Comparison of ENCODE assay signal across 11 mouse cellular contexts in genomic region chr17:46336475-46336874, GRCm38 (mm10). TPM values are rescaled to one million over a fixed set of nuclear protein-coding genes. Genes with fewer than 3 reads are reported as not detected.
DNase-seq lines count a peak whose midpoint lies in the region; ATAC-seq and TF ChIP-seq lines count a peak whose summit lies in the region.
"Had no signal": no experiment of that assay in that cellular context is flagged by ENCODE, and none has a peak within 500 bp of the region (broad histone marks: within the 10 kb centered on the region; RNA-seq: fewer than 3 reads in every experiment).

No protein-coding gene starts in this region.

- intact Hi-C loops in gastrocnemius, adult 2 months (cut with DNase I) = no loop called here
- intact Hi-C loops in gastrocnemius, postnatal 36 days (cut with DNase I) = no loop called here

- TF ChIP-seq CTCF in gastrocnemius, adult 2 months (IDR thresholded peaks at IDR 0.05) = peak; percentile 54
- peak; percentile 56 for TF ChIP-seq CTCF in lung, embryonic 14.5 days (IDR thresholded peaks at IDR 0.05; ENCODE audit: low read depth)

- no peak overlapping the region for H3K27ac ChIP-seq in gastrocnemius, adult 2 months
- no peak overlapping the region for H3K27ac ChIP-seq in lung, embryonic 14.5 days (ENCODE audit: low read depth)
- H3K27ac ChIP-seq: heart, embryonic 10.5 days had no signal

- 18% methylated on average over 5 of the region's 5 CpGs for WGBS in lung, embryonic 14.5 days

- no peaks in the 10 kb centered on the region for H3K27me3 ChIP-seq in lung, embryonic 14.5 days (ENCODE audit: insufficient read depth, low read length)

- no peaks in the 10 kb centered on the region for H3K36me3 ChIP-seq in lung, embryonic 14.5 days (ENCODE audit: insufficient read depth)
- H3K36me3 ChIP-seq: heart, embryonic 10.5 days had no signal

- no peaks in the 10 kb centered on the region for H3K4me1 ChIP-seq in lung, embryonic 14.5 days (ENCODE audit: insufficient read depth)
- H3K4me1 ChIP-seq: heart, embryonic 10.5 days had no signal

- no peak for ATAC-seq in lung, embryonic 14.5 days (ENCODE audit: insufficient read depth)

- H3K4me2 ChIP-seq in lung, embryonic 14.5 days = no peak overlapping the region

- no peak overlapping the region for H3K4me3 ChIP-seq in gastrocnemius, adult 2 months
- H3K4me3 ChIP-seq in lung, embryonic 14.5 days (ENCODE audit: low read depth, low read length) = no peak overlapping the region
- H3K4me3 ChIP-seq: heart, embryonic 10.5 days had no signal

- no peak overlapping the region for H3K9ac ChIP-seq in lung, embryonic 14.5 days

- no peaks in the 10 kb centered on the region for H3K9me3 ChIP-seq in lung, embryonic 14.5 days (ENCODE audit: low read depth, low read length)
- H3K9me3 ChIP-seq: heart, embryonic 10.5 days had no signal

- no peak for DNase-seq in gastrocnemius, adult 2 months
- no peak for DNase-seq in gastrocnemius, postnatal 36 days
- peak; percentile 63 for DNase-seq in lung, embryonic 14.5 days
- no peak for DNase-seq in lung, postnatal 14 days
- DNase-seq in NIH3T3 (ENCODE audit: low read depth) = peak; percentile 71
- peak; percentile 32 for DNase-seq in retina, postnatal 1 day
- DNase-seq in adrenal gland, postnatal 36 days = no peak
- DNase-seq in cerebellum, postnatal 25 days = no peak
- DNase-seq: cerebellum, adult 11 months had no signal

RNA-seq across cellular contexts. Expression of gene Abcc10, which starts 8.3 kb away (rescaled TPM):
- total RNA-seq in gastrocnemius, adult 2 months (2021) = 1 to 10 TPM; 2.4 to 2.9 TPM
- total RNA-seq in gastrocnemius, postnatal 36 days (2021) = 1 to 10 TPM; 2.2 to 2.5 TPM
- 4.7 and 5.5 TPM in 2 replicates for polyA plus RNA-seq in lung, embryonic 14.5 days (2014; fragmentation: Nextera tagmentation; extraction: Ambion mirVana)
- 1 to 10 TPM; 6.8 to 7.4 TPM for total RNA-seq in adrenal gland, postnatal 36 days (2021)

RNA-seq across cellular contexts. Expression of gene Dlk2, which starts 39.3 kb away (rescaled TPM):
- not detected for total RNA-seq in gastrocnemius, adult 2 months (2021)
- under 1 TPM in 1 of 2 experiments, not detected in 1; 0.49 TPM for total RNA-seq in gastrocnemius, postnatal 36 days (2021)
- polyA plus RNA-seq in lung, embryonic 14.5 days (2014; fragmentation: Nextera tagmentation; extraction: Ambion mirVana) = 0.38 and 0.46 TPM in 2 replicates
- total RNA-seq in adrenal gland, postnatal 36 days (2021) = under 1 TPM in 1 of 2 experiments, not detected in 1; 0.33 TPM
- polyA plus RNA-seq: kidney, embryonic 14.5 days had no signal

RNA-seq across cellular contexts. Expression of gene Zfp318, which starts 47.1 kb away (rescaled TPM):
- 10 to 100 TPM; 14.1 to 17.4 TPM for total RNA-seq in gastrocnemius, adult 2 months (2021)
- 10 to 100 TPM; 10.2 to 11.6 TPM for total RNA-seq in gastrocnemius, postnatal 36 days (2021)
- 15.2 and 18.3 TPM in 2 replicates for polyA plus RNA-seq in lung, embryonic 14.5 days (2014; fragmentation: Nextera tagmentation; extraction: Ambion mirVana)
- 10 to 100 TPM; 23.3 to 29.0 TPM for total RNA-seq in adrenal gland, postnatal 36 days (2021)

RNA-seq across cellular contexts. Expression of gene Tjap1, which starts 53.6 kb away (rescaled TPM):
- total RNA-seq in gastrocnemius, adult 2 months (2021) = 10 to 100 TPM; 37.2 to 43.8 TPM
- 10 to 100 TPM; 35.4 to 43.6 TPM for total RNA-seq in gastrocnemius, postnatal 36 days (2021)
- 39.1 and 43.2 TPM in 2 replicates for polyA plus RNA-seq in lung, embryonic 14.5 days (2014; fragmentation: Nextera tagmentation; extraction: Ambion mirVana)
- total RNA-seq in adrenal gland, postnatal 36 days (2021) = 10 to 100 TPM; 46.1 to 49.9 TPM

Comparison
In these comparisons a context has a peak if more than half of its experiments do, and no peak if none do; other contexts are left out.
1. DNase-seq: peak in lung, embryonic 14.5 days (single experiment), NIH3T3 (single experiment) and retina, postnatal 1 day (single experiment); none in gastrocnemius, adult 2 months (single experiment), gastrocnemius, postnatal 36 days (0 of 2), lung, postnatal 14 days (single experiment), adrenal gland, postnatal 36 days (0 of 2) and cerebellum, postnatal 25 days (0 of 2).